Mouse (Mus musculus): ENCODE data around the gene Lmo2. TPM values are rescaled to one million over a fixed set of nuclear protein-coding genes. Genes with fewer than 3 reads are reported as not detected.

The Lmo2 gene
- polyA plus RNA-seq, 1 experiment = 0.84 TPM

DNA sequence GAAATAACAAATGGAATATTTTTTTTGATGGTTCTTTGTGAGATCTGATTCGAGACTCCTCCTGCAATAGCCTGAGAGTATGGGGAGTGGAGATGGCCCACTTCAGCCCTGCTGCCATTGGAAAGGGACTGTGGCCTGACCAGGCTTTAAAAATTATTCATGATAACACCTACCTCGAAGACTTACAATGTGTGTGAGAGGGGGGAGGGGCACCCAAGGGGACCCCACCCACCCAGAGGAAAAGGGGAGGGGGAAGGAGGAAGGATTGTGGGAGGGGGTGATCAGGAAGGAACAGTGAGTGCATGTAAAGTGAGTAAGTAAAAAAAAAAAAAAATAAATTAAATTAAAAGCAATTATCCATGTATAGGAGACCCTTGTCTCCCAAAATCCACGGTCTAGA is 848 bp downstream of the Lmo2 start:
- Histone ChIP-seq H3K27ac (ENCODE audit: insufficient read depth, low read length) (no peak overlapping the region), H3K4me3 (ENCODE audit: insufficient read depth, low read length) (no peak overlapping the region), H3K4me1 (ENCODE audit: control insufficient read depth, insufficient read depth, low read length) (no peaks in the 10 kb centered on the region)
- no peak for TF ChIP-seq POLR2A (IDR thresholded peaks at IDR 0.05; ENCODE audit: low read depth, low read length)
- TF ChIP-seq CTCF (IDR thresholded peaks at IDR 0.05; ENCODE audit: borderline replicate concordance, insufficient read depth, low read length) = no peak

DNA sequence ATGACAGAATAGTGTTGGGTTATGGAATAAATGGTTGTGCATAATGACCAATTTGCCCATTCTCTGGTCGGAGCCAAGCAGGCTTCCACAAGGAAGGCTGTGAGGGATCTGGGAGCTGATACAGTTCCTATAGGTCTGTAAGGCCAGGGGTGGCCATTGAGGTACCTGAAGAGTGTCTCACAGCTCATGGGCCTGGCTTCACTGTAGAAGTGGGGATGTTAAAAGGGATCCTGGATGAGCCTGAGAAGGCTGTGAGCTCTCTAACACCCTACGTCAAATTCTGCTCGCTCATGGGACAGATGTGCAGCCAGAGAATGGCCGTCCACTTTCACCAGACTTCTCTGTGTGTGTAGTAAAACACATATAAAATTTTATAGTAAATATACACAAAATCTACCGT is 1.3 kb downstream of the Lmo2 start:
- Histone ChIP-seq H3K4me3 (ENCODE audit: insufficient read depth, low read length) (no peak overlapping the region), H3K27ac (ENCODE audit: insufficient read depth, low read length) (no peak overlapping the region), H3K4me1 (ENCODE audit: control insufficient read depth, insufficient read depth, low read length) (no peaks in the 10 kb centered on the region)
- TF ChIP-seq CTCF (IDR thresholded peaks at IDR 0.05; ENCODE audit: borderline replicate concordance, insufficient read depth, low read length) (no peak), POLR2A (IDR thresholded peaks at IDR 0.05; ENCODE audit: low read depth, low read length) (no peak)

DNA sequence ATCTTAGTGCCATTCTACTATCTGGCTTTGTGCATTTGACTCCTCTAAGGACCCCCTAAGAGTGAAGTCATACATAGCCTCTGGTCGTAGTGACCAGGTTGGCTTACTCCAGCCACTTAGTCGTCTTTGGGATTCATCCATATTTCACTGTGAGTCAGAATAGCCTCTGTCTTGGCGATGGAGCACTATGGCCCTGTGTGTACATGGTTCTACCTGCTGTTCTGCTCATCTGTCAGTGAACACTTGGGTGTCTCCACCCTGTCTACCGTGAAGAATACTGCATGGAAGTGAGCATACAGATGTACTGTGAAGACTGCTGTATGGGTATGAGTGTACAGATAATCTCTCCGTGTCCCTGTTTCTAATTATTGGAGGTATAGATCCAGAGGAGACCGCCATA is 1.8 kb downstream of the Lmo2 start:
- TF ChIP-seq POLR2A (IDR thresholded peaks at IDR 0.05; ENCODE audit: low read depth, low read length) (no peak), CTCF (IDR thresholded peaks at IDR 0.05; ENCODE audit: borderline replicate concordance, insufficient read depth, low read length) (no peak)
- Histone ChIP-seq H3K4me1 (ENCODE audit: control insufficient read depth, insufficient read depth, low read length) (no peaks in the 10 kb centered on the region), H3K4me3 (ENCODE audit: insufficient read depth, low read length) (no peak overlapping the region), H3K27ac (ENCODE audit: insufficient read depth, low read length) (no peak overlapping the region)

DNA sequence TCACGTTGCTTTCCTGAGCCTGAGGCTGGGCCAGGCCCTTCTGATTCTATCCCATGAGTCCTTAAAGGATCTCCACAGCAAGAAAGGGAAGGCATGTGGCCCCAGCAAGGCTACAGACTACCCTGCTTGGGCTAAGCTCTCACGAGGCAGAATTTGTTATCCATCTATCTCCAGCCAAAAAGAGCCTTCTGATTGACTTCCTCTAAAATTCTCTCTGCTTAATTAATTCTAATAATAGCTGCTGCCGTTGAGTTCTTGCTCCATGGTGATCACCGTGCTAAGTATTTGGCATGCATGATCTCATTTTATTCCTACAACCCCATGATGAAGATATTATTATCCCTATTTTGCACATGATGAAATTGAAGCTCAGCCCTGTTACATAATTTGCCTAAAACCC is 4.6 kb downstream of the Lmo2 start:
- H3K27ac ChIP-seq (ENCODE audit: insufficient read depth, low read length) = no peak overlapping the region
- no peaks in the 10 kb centered on the region for H3K4me1 ChIP-seq (ENCODE audit: control insufficient read depth, insufficient read depth, low read length)
- TF ChIP-seq CTCF (IDR thresholded peaks at IDR 0.05; ENCODE audit: borderline replicate concordance, insufficient read depth, low read length) (no peak), POLR2A (IDR thresholded peaks at IDR 0.05; ENCODE audit: low read depth, low read length) (no peak)
- no peak overlapping the region for H3K4me3 ChIP-seq (ENCODE audit: insufficient read depth, low read length)

DNA sequence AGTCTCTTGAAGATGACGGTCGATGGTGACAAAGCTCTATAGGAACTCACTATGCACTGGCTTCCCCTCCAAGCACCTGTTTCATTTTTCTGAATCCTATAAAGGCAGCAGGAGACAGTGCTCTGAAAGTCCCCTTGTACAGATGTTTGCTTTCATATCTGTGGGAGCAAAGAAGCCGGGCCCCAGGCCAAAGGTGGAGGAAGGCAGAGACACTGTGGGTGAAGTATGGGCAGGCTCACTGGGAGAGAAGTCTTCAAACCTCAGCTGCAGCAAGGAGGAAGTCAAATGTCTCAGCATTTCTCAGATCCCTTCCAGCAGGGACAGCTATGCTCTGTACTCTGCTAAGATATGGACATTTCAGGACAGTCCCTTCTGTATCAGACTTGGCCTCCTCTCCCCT is 7.6 kb downstream of the Lmo2 start:
- no peak overlapping the region for H3K27ac ChIP-seq (ENCODE audit: insufficient read depth, low read length)
- no peak overlapping the region for H3K4me3 ChIP-seq (ENCODE audit: insufficient read depth, low read length)
- no peak for TF ChIP-seq POLR2A (IDR thresholded peaks at IDR 0.05; ENCODE audit: low read depth, low read length)
- no peak for TF ChIP-seq CTCF (IDR thresholded peaks at IDR 0.05; ENCODE audit: borderline replicate concordance, insufficient read depth, low read length)
- no peaks in the 10 kb centered on the region for H3K4me1 ChIP-seq (ENCODE audit: control insufficient read depth, insufficient read depth, low read length)

DNA sequence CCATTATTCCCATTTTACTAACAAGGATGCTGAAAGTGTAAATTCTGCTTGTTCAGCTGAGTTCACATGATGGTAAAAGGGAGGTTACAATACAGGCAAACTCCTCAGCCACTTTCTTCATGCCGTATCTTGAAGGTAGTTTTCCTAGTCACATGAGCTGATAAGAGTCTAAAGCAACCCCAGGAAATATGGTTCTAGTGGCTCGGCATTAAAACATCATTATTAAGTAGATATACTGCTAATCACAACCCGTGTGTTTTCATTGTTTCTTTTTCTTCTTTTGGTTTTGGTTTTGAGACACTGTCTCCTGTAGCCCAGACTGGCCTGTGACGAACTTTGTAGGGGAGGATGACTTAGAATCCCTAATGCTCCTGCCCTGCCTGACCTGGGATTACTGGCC is 10.4 kb downstream of the Lmo2 start:
- no peak for TF ChIP-seq CTCF (IDR thresholded peaks at IDR 0.05; ENCODE audit: borderline replicate concordance, insufficient read depth, low read length)
- TF ChIP-seq POLR2A (IDR thresholded peaks at IDR 0.05; ENCODE audit: low read depth, low read length) = no peak
- Histone ChIP-seq H3K4me1 (ENCODE audit: control insufficient read depth, insufficient read depth, low read length) (no peaks in the 10 kb centered on the region), H3K4me3 (ENCODE audit: insufficient read depth, low read length) (no peak overlapping the region), H3K27ac (ENCODE audit: insufficient read depth, low read length) (no peak overlapping the region)

DNA sequence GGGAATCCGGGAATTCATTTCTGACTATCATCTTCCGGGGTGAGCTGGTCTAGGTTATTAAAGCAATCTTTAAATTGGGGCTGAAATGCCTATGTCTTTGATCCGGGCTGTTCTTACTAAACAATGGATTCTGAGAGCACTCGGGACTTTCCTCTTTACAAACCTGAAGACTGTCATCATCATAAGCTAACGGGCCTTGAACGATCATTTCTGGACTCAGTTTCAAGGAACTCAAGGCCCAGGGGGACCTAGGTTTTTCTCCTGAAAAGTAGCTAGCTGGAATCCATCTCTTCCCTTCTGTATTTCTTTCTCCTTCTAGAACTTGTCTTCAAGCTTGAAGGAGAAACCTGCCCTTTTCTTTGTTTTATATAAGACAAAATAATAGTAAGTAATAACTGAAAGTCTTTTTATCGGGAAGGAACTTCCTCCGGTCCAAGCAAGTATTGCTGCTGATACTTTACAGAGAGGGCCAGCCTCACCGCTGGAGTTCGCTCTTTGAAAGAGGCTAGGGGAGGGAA is 11.2 kb downstream of the Lmo2 start:
- TF ChIP-seq CTCF (IDR thresholded peaks at IDR 0.05; ENCODE audit: borderline replicate concordance, insufficient read depth, low read length) (no peak), POLR2A (IDR thresholded peaks at IDR 0.05; ENCODE audit: low read depth, low read length) (no peak)

DNA sequence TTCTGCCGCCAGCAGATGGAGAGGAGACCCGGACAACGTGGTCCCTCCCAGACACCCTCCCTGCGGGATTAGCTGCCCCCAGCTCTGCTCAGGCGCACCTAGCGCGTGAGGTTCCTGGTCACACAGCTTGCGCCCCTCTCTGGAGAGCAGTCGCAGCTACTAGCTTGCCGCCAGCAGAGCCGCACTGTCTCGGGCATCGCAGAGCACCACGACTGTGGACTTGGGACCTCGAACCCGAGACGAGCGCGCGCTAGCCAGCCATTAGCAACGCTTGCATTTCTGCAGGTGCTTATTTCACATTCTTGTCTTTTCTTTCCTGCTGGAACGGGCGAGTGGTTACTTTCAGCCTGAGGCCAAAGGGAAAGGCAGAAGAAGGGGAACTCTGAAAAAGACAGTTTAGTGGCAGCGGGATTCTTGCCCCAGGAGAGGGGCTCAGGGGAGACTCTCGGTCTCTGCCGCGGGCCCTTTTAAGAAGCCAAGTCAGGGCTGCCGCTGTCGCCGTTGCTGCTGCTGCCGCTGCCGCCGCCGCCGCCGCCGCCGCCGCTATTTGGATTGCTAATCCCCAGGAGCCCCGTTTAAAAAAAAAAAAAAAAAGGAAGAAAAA is 11.8 kb downstream of the Lmo2 start:
- Histone ChIP-seq H3K4me1 (ENCODE audit: control insufficient read depth, insufficient read depth, low read length) (no peaks in the 10 kb centered on the region), H3K27ac (ENCODE audit: insufficient read depth, low read length) (no peak overlapping the region), H3K4me3 (ENCODE audit: insufficient read depth, low read length) (peak overlapping the region; percentile 47)
- TF ChIP-seq POLR2A (IDR thresholded peaks at IDR 0.05; ENCODE audit: low read depth, low read length) (no peak), CTCF (IDR thresholded peaks at IDR 0.05; ENCODE audit: borderline replicate concordance, insufficient read depth, low read length) (no peak)

More for the DNA sequence above, 11.2 kb downstream of the Lmo2 start:
- peak overlapping the region; percentile 47 for H3K4me3 ChIP-seq (ENCODE audit: insufficient read depth, low read length)
- no peaks in the 10 kb centered on the region for H3K4me1 ChIP-seq (ENCODE audit: control insufficient read depth, insufficient read depth, low read length)
- no peak overlapping the region for H3K27ac ChIP-seq (ENCODE audit: insufficient read depth, low read length)

DNA sequence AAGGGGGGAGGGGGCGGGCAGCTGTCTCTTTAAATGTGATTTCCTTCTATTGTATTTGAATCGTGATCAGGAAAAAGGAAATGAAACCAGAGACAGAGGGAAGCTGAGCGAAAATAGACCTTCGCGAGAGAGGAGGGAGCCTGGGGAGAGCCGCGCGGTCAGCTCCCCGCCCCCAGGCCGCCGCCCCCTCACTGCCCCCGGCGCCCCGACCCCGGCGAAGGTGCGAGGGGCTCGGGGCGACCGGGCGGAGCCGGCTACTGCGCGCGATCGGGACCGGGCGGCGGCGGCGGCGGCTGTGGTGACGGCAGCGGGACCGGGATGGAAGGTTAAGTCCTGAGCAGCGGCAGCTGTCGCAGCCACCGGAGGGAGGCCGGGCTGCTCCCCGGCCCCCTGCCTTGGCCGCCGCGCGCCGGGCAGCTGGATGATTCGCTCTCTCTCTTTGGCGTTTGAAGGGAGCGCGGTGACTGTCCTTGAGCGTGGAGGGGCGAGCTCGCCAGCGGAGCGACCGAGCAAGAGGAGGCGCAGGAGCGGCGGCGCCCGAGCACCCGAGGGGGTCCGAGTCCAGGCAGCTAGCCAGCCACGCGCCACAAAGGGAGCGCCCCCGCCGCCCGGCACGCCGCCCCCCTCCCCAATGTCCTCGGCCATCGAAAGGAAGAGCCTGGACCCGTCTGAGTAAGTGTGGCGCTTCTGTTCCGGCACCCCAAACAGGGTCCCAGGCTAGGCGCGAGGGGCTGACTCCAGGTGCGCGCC is 12.4 kb downstream of the Lmo2 start:
- no peak overlapping the region for H3K27ac ChIP-seq (ENCODE audit: insufficient read depth, low read length)

More for the DNA sequence above, 12.4 kb downstream of the Lmo2 start:
- no peak for TF ChIP-seq CTCF (IDR thresholded peaks at IDR 0.05; ENCODE audit: borderline replicate concordance, insufficient read depth, low read length)
- peak overlapping the region; percentile 47 for H3K4me3 ChIP-seq (ENCODE audit: insufficient read depth, low read length)
- no peaks in the 10 kb centered on the region for H3K4me1 ChIP-seq (ENCODE audit: control insufficient read depth, insufficient read depth, low read length)
